Mouse (Mus musculus): ENCODE data around the gene Traf3.

Gene Traf3

GRCm38 (mm10) chr12:111153946-111154345 is 12.2 kb upstream of the Traf3 start:
- DNase-seq (ENCODE audit: low spot score in 2 of 2) = no peak

- no peak for DNase-seq (ENCODE audit: low spot score in 2 of 2)
These were observed 11.5 kb upstream of the Traf3 start for GRCm38 (mm10) chr12:111154641-111155040.

- DNase-seq (ENCODE audit: low spot score in 2 of 2) = no peak
These were observed 10.4 kb upstream of the Traf3 start for GRCm38 (mm10) chr12:111155756-111156155.

GRCm38 (mm10) chr12:111159659-111160428 is 6.3 kb upstream of the Traf3 start:
- no peak for DNase-seq (ENCODE audit: low spot score in 2 of 2)

DNA sequence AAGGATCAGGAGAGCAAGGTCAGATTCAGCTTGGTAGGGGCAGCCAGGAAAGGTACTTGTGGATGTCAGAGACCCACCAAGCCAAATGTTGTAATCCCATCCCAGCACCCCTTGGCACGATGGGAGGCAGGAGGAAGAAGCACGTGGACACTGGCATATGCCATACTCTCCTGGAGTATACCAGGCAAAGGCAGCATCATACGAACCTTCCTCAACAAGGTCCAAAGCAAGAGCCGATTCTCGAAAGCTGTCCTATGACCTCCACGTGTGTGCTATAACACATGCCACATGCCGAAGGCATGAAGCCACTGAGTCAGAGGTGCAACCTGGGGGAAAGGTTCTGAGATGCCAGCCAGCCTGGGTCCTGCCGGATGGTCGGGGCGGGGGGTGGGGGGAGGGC is 5.3 kb upstream of the Traf3 start:
- no peak for DNase-seq (ENCODE audit: low spot score in 2 of 2)

GRCm38 (mm10) chr12:111161943-111162311 is 4.2 kb upstream of the Traf3 start:
- DNase-seq (ENCODE audit: low spot score in 2 of 2) = no peak

- peak; percentile 59 to 74 for DNase-seq (ENCODE audit: low spot score in 2 of 2)
These were observed 3.7 kb upstream of the Traf3 start for GRCm38 (mm10) chr12:111162312-111163061.

DNA sequence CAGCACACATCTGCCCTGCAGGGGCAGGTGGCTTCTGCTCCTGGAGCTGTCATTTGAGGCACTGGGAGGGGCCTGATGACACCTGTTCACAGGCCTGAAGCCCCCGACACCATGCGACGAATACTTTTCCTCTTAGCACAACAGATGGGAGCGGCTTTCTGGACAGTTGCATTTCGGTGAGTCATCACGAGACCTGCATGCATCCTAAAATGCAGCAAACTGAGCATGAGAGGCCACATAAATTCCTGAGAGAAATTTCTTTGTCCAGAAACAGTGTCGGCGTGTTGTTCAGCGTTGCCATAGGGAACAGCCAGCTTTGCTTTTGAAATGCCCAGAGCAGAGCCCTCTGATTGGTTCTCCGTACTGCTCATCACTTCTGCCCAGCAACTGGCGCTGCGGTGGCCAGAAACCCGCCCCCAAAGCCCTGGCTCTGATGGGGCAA is 1.8 kb upstream of the Traf3 start:
- peak; percentile 88 to 93 for DNase-seq (ENCODE audit: low spot score in 2 of 2)

GRCm38 (mm10) chr12:111165146-111165812 is 891 bp upstream of the Traf3 start:
- no peak for DNase-seq (ENCODE audit: low spot score in 2 of 2)

GRCm38 (mm10) chr12:111166681-111167289 is 615 bp downstream of the Traf3 start:
- DNase-seq (ENCODE audit: low spot score in 2 of 2) = peak; percentile 45 to 53

GRCm38 (mm10) chr12:111168891-111169290 is 2.7 kb downstream of the Traf3 start:
- DNase-seq (ENCODE audit: low spot score in 2 of 2) = no peak

DNA sequence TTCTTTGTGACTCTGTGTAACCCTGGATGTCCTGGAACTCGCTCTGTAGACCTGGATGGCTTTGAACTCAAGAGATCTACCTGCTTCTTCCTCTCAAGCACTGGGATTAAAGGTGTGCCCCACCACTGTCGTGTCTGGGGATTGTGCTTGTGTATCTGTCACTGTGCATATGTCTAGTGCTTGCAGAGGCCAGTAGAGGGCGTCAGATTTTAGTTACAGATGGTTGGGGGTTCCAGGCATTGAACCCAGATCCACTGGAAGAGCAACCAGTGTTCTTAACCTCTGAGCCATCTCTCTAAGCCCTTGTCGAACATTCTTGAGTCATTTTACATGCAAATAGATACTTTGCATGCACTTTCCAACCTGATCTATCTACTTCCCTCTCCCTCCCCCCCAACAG is 12.6 kb downstream of the Traf3 start:
- no peak for DNase-seq (ENCODE audit: low spot score in 2 of 2)

DNA sequence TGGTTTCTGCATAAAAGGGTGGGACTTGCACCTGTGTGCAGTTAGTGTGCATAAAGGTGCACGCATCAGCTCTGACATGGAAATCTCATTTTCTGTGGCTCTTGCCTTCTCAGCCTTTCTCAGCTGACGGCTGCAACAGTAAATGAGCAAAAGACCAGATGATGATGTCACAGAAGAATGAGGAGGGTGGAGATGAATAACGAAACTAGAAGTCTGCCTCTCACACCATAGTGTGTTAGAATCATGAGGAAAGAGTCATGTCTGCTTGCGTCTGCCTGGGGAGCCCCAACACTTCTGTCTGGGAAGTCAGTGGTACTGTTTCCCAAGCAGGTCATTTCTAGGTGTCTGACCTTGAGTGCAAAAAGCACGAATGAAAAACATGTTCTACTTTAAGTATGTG is 15.7 kb downstream of the Traf3 start:
- DNase-seq (ENCODE audit: low spot score in 2 of 2) = no peak

GRCm38 (mm10) chr12:111182378-111182777 is 16.2 kb downstream of the Traf3 start:
- no peak for DNase-seq (ENCODE audit: low spot score in 2 of 2)

- no peak for DNase-seq (ENCODE audit: low spot score in 2 of 2)
These were observed 18.3 kb downstream of the Traf3 start, which contains the start of gene 4930595D18Rik for GRCm38 (mm10) chr12:111184476-111184875. Gene 4930595D18Rik (minus strand): TSS chr12:111184491.

GRCm38 (mm10) chr12:111186986-111187385 is 20.8 kb downstream of the Traf3 start:
- no peak for DNase-seq (ENCODE audit: low spot score in 2 of 2)

DNA sequence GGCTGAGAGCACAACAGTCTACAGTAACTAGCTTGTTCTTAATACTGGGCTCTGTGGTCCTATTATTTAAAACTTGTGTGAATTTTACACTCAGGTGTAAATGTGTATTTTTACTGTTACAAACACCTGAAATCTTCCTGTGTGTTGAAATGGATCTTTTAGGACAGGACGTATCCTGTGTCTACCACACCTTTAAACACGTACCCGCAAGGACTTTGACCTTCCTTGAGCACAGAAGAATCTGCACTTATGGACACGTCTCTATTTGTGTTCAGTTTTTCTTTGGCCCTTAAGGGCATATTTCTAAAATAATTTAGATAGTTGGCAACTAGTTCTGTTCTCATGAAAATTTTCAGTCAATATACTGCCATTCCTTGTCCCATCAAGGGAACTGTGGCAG is 22.1 kb downstream of the Traf3 start:
- no peak for DNase-seq (ENCODE audit: low spot score in 2 of 2)

DNA sequence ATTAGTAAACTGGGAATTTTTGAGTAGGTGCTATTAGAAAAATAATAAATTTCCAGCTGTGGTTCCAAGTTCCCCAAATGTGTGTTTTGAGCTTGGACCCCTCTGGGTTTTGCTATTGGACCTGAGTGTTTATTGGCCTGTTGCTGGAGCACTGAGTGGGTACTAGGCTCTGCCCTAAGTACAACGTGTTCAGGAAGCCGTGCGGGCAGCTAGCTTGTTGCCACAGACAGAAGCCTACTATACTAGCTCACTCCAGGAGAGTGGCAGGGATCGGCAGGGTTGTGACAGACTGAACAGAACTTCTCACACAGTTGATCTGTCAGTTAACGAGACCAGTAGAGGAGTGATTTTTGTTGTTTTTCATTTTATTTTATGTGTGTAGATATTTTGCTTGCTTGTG is 24.2 kb downstream of the Traf3 start:
- no peak for DNase-seq (ENCODE audit: low spot score in 2 of 2)

GRCm38 (mm10) chr12:111190891-111191290 is 24.7 kb downstream of the Traf3 start:
- DNase-seq (ENCODE audit: low spot score in 2 of 2) = no peak

DNA sequence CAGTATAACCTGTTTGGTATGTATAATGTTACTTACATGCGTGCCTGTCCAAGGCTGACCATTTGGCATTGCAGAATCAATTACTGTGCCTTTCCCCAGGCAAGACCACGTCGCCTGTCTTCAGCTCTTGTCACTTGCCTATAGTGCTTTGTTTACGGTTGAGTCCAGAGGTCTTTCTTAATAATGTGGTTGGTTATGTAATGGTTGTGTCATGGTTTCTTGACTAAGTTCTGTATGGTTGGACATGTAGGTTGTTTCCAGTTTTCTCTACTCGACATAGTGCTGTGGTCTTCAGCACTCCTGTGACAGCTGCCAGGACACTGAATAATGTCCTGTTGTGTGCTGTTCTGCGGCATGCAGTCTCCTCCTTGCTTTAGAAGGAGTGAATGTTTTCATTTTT is 26.6 kb downstream of the Traf3 start:
- no peak for DNase-seq (ENCODE audit: low spot score in 2 of 2)

DNA sequence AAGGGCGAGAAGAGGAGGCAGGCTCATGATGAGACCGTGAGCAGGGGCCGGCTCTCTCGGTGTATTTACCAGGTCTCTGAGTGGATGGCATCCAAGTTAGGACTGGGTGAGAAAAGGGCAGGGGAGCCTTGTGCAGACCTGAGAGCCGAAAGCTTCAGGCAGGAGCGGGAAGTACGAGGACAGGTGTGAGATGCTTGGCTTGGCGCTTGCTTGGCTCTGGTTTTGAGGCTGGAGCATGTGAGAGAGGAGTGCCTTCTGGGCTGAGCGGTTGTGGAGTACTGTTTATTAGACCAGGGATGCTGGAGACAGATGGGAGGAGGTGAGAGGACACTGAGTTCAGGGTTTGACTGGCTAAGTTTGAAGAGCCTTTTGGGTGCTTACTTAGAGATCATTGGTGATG is 27.2 kb downstream of the Traf3 start:
- DNase-seq (ENCODE audit: low spot score in 2 of 2) = no peak

GRCm38 (mm10) chr12:111196548-111196947 is 30.4 kb downstream of the Traf3 start:
- no peak for DNase-seq (ENCODE audit: low spot score in 2 of 2)
